Mouse (Mus musculus): ENCODE measurements around the gene Tns3.

The Tns3 gene

GRCm38 (mm10) chr11:8651448-8652035 lies 12.8 kb downstream of the Tns3 start:
- DNase-seq (ENCODE audit: low spot score), result no peak

- DNase-seq (ENCODE audit: low spot score), result no peak
These were observed 18.7 kb downstream of the Tns3 start for GRCm38 (mm10) chr11:8645609-8646008.

DNA sequence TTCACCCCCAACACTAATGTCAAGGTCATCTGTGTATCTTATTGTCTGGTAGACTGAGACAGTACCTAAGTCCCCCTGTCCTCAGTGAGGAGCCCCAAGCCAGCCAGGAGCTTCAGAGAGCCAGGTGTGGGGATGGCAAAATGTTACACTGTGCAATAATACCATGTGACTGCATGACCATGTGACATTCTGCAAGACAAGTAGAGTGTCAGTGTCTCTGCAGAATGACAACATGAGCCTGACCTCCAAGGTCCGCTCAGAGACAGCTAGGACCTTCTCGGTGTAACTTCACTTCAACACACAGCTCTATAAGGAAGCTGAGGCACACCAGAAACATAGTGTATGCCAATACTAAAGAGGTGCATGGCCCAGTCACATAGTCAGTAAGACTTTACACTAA lies 20.1 kb downstream of the Tns3 start:
- no peak for DNase-seq (ENCODE audit: low spot score)

GRCm38 (mm10) chr11:8641634-8642277 lies 22.6 kb downstream of the Tns3 start:
- DNase-seq (ENCODE audit: low spot score), result no peak

DNA sequence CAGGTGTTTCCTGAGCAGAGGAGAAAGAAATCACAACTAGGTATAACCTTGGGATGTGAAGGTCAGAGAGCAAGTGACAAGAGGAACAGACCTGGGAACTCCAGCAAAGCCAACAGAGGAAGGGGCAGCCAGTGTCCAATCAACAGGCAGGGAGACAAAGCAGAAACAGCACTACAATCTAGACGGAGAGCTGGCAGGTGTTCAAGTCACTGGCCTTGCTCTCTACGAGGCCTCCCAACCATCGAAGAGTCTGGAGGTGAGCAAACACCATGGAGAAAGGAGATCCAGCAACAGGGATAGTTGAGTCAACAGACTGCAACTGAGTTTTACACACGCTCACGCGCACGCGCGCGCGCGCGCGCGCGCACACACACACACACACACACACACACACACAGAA lies 24.6 kb downstream of the Tns3 start:
- no peak for DNase-seq (ENCODE audit: low spot score)

DNA sequence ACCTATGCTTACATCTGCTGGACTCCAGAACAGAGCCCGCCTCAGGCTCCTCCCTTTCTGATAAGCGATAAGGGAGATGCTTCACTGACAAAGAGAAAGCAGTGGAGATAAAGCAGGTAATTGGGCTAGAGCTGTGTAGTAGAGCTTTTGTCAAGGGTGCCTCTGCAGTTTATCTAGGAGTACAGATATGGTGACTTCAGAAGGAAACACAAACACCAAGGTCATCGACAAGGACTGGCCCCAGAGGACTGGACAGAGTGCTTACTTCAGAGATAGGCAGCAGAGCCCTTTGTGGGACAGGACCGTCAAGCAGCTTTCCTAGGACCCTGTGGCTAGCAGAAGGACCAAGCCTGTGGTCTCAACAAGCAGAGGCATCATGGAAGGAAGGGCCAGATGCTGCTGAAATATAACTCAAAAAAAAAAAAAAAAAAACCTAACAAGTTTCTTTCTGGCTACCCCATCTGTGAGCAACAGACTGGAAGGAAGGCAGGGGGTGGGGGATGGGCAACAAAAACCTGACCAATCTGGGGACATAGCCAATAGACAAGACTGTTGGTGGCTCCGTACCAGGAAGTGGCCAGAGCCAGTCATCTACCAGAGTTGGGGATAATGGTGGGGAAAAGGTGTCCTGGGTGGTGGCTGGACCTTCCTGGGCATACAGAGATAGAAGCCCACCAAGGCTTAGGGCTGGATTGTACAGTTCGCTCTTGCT lies 25.2 kb downstream of the Tns3 start:
- no peak for DNase-seq (ENCODE audit: low spot score)

GRCm38 (mm10) chr11:8637469-8638447 lies 26.6 kb downstream of the Tns3 start:
- DNase-seq (ENCODE audit: low spot score), result no peak

DNA sequence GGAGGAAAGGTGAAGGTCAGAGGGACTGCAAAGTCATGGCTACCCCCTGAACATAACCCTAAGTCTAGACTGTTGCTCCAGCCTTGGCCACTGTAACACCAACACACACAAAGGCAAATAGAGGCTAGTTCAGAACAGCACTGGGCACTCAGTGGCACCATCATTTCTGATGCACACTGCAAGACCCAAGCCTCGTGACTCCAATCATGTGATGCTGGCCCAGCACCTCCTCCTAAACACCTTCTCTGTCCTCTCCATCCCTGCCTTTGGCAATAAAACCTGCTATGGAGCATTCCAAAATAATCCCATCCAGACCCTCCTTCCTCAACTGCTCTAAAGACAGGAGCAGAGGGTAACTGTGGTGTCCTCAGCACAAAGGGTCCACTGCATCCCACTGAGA lies 27.7 kb downstream of the Tns3 start:
- no peak for DNase-seq (ENCODE audit: low spot score)

DNA sequence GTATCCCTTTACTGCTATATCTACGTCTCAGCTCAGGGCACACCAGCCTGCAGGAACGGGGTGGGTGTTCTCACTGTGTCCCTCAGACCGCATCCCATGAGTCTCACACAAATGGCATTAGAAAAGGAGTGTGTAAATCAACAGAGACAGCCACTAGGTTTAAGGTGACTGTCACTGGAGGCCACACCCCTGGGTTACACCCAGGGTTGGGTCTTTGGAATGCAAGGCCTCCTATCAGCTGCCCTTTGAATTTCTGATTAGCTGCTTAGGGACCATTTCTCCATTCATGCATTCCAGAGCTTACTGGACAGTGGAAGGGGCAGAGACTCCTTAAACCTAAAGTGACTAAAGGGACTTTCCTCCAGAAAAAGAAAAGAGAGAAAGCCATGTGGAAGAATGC lies 28.6 kb downstream of the Tns3 start:
- DNase-seq (ENCODE audit: low spot score), result no peak

DNA sequence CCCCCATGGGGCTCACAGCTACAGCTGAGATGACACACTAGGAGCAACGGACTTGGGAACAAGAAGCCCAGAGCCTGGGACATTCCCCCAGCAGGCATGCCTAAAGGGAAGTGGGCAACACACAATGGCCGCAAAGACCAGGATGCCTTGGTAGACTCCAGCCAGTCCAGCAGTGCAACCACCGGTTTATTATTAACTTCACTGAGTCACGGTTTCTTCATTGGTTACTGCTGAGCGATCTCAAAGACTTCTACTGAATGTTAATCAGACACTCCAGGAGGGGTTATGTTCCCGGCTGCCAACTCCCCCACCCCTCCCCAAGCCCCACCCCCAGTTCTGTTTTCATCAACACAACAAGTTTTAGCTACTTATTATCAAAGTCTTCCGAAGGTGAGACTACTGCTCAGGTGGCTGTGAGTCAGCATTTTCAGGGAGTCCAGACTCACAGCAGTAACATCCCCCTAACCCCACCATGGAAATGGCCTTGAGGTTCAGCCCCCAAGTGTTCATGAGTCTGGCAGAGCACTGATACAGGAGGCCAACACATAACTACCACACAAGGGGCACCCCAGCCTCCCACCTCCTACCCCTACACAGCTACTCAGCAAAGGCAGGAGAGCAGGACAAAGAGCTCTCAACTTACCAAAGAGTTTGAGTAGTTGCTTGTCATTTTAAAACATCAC lies 29.5 kb downstream of the Tns3 start:
- DNase-seq (ENCODE audit: low spot score), result no peak

- DNase-seq (ENCODE audit: low spot score), result no peak
These were observed 32.2 kb downstream of the Tns3 start for GRCm38 (mm10) chr11:8632163-8632562.

DNA sequence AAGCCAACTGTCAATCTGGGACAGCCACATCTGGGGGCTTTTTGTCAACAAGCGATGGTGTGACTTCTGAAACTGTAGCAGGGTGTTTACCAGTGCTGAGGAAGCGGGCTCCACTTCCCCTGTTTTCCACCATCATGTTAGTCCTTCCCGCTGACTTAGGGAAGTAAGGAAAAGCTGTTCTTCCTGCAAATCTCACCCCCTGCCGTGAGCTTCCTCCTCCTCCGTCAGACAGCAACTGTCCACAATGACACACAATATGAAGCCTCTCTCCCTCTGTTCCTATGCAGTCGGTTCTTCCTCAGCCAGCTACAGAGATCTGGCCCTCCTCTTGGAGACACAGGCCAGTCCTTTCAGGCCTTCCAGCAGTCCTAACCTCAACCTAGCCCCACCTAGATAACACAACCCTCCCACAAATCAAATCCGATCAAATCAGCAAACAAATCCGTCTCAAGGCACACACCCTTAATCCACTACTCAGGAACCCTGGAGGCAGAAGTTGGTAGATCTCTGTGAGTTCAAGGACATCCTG lies 34.4 kb downstream of the Tns3 start:
- no peak for DNase-seq (ENCODE audit: low spot score)

DNA sequence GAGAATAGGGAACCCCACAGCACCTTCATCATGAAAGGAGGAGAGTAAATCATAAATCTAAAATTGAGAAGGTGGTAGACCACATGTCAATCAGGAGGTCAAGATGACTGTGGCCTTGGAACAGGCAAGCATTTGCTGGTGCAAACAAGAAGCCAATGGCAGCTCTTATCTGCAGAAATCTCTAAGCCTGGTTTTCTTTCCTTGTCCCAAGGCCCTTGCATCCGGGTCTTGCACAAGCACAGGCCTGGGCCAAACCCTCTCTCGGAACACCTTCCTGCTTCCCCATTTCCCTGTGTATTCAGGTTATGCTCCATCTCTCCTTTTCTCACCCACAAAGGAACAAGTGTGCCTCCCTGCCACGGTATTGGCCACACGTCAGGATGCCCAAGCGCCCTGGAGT lies 35.0 kb downstream of the Tns3 start:
- no peak for DNase-seq (ENCODE audit: low spot score)

- DNase-seq (ENCODE audit: low spot score), result no peak
These were observed 35.5 kb downstream of the Tns3 start for GRCm38 (mm10) chr11:8628846-8629253.

- DNase-seq (ENCODE audit: low spot score), result no peak
These were observed 37.2 kb downstream of the Tns3 start for GRCm38 (mm10) chr11:8627156-8627555.

DNA sequence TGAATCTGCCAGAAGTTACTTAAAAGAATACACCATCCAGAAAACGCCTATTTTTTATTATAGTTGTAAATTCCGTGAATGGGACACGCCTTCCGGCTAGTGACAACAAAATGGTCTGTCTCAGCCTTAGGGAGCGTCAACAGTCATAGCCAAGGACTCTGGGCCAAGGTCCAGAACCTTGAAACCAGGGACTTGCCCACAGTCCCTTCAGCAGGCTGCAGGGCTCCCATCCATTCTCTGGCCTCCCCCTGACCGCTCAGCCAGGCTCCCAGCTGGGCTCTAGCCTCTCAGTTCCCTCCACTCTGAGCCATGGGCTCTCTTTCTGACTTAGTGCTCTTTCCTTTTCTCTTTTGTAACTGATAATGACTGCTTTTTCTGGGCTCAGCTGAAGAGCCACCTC lies 37.6 kb downstream of the Tns3 start:
- DNase-seq (ENCODE audit: low spot score), result no peak

- no peak for DNase-seq (ENCODE audit: low spot score)
These were observed 38.3 kb downstream of the Tns3 start for GRCm38 (mm10) chr11:8625915-8626604.

GRCm38 (mm10) chr11:8625451-8625850 lies 38.9 kb downstream of the Tns3 start:
- DNase-seq (ENCODE audit: low spot score), result no peak

- DNase-seq (ENCODE audit: low spot score), result peak; percentile 35
These were observed 40.0 kb downstream of the Tns3 start for GRCm38 (mm10) chr11:8624179-8624886.

GRCm38 (mm10) chr11:8623852-8624178 lies 40.5 kb downstream of the Tns3 start:
- DNase-seq (ENCODE audit: low spot score), result peak; percentile 25
